Mouse (Mus musculus) gastrocnemius, adult 8-10 months (tissue): ENCODE results near the gene Slc26a6. TPM values are rescaled to one million over a fixed set of nuclear protein-coding genes. Genes with fewer than 3 reads are reported as not detected.

Experiments used
- DNase-seq, 2 experiments: peaks; one replicate each; pipeline ENCODE4 v3.0.0; 2022; ENCODE audit warnings: low spot score in 2 of 2
- microRNA-seq: library from miRNA; unstranded; fragments of <30 nt; microRNA quantifications from one replicate; pipeline ENCODE4 v1.2.0, GENCODE M21; 2022
- total RNA-seq, 4 experiments: library from RNA; stranded (reverse); gene quantifications; 2 replicates each; pipeline ENCODE4 v1.2.4; 2022

Gene Slc26a6
- total RNA-seq, 4 experiments from 2014 or later, result 14.6 to 25.3 (median 16.4) TPM

- DNase-seq, result no peak
These were observed 102.2 kb downstream of the Slc26a6 start for GRCm38 (mm10) chr9:108955241-108955640.

GRCm38 (mm10) chr9:108955846-108956245, 102.8 kb downstream of the Slc26a6 start:
- DNase-seq, result no peak

Small RNAs within 50 kb of the gene (microRNA-seq; reads per million reads assigned to microRNA genes)
- gene Gm23156, result not detected

Other genes starting within 250 kb of the Slc26a6 start
- 10 to 100 TPM; 68.7 to 85.9 (median 81.8) TPM for gene Arih2, start 203.9 kb upstream of the Slc26a6 start, total RNA-seq
- gene Slc25a20, start 191.2 kb upstream of the Slc26a6 start, total RNA-seq, result 10 to 100 TPM; 62.5 to 78.8 (median 68.7) TPM
- gene Prkar2a, start 164.0 kb upstream of the Slc26a6 start, total RNA-seq, result 100 to 1,000 TPM; 182 to 235 (median 191) TPM
- gene Ip6k2, start 69.5 kb upstream of the Slc26a6 start, total RNA-seq, result 10 to 100 TPM; 12.0 to 15.8 (median 14.2) TPM
- gene Nckipsd, start 44.9 kb upstream of the Slc26a6 start, total RNA-seq, result 1 to 10 TPM; 3.6 to 4.9 (median 4.2) TPM
- gene Celsr3, start 27.0 kb upstream of the Slc26a6 start, total RNA-seq, result under 1 TPM in 1 of 4 experiments, not detected in 3; 0.05 TPM
- under 1 TPM in 1 of 4 experiments, not detected in 3; 0.53 TPM for gene Tmem89, start 61.3 kb downstream of the Slc26a6 start, total RNA-seq
- 100 to 1,000 TPM; 799 to 932 (median 902) TPM for gene Uqcrc1, start 83.3 kb downstream of the Slc26a6 start, total RNA-seq
- 1 to 10 TPM; 1.2 to 3.1 (median 2.2) TPM for gene Col7a1, start 100.3 kb downstream of the Slc26a6 start, total RNA-seq
- 1 to 10 TPM in 1 of 4 experiments, under 1 TPM in 2, not detected in 1; 0.27 to 1.2 (median 0.51) TPM for gene Ucn2, start 132.7 kb downstream of the Slc26a6 start, total RNA-seq
- 10 to 100 TPM; 21.5 to 37.8 (median 35.0) TPM for gene Pfkfb4, start 138.5 kb downstream of the Slc26a6 start, total RNA-seq
- gene Shisa5, start 185.3 kb downstream of the Slc26a6 start, total RNA-seq, result 10 to 100 TPM in 2 of 4 experiments, 1 to 10 TPM in 2; 7.0 to 11.8 (median 9.1) TPM
- gene Trex1, start 206.5 kb downstream of the Slc26a6 start, total RNA-seq, result 10 to 100 TPM; 11.4 to 17.2 (median 13.0) TPM
- 10 to 100 TPM in 3 of 4 experiments, 1 to 10 TPM in 1; 8.7 to 11.5 (median 10.7) TPM for gene Atrip, start 220.8 kb downstream of the Slc26a6 start, total RNA-seq
- gene Ccdc51, start 229.2 kb downstream of the Slc26a6 start, total RNA-seq, result 1 to 10 TPM; 6.7 to 8.6 (median 7.8) TPM
- gene Tma7, start 229.3 kb downstream of the Slc26a6 start, total RNA-seq, result 100 to 1,000 TPM; 297 to 369 (median 354) TPM
- gene Plxnb1, start 242.1 kb downstream of the Slc26a6 start, total RNA-seq, result under 1 TPM; 0.58 to 0.87 (median 0.74) TPM